Mouse (Mus musculus): ENCODE data around the gene Sdhaf1. TPM values are rescaled to one million over a fixed set of nuclear protein-coding genes. Genes with fewer than 3 reads are reported as not detected.

Gene Sdhaf1
- polyA plus RNA-seq, 1 experiment from 2014 or later: 22.9 TPM

GRCm38 (mm10) chr7:30308076-30309005, 15.4 kb downstream of the Sdhaf1 start, which contains the start of gene Alkbh6:
Gene Alkbh6, plus strand, starts transcription at chr7:30308717.
- no peaks in the 10 kb centered on the region for H3K9me3 ChIP-seq
- H3K4me2 ChIP-seq: peak within 1 kb of the TSS; percentile 91
- peaks cover 63% of the 10 kb centered on the region for H3K36me3 ChIP-seq
- H3K4me3 ChIP-seq: peak within 1 kb of the TSS; percentile 68
- H3K27ac ChIP-seq (replicated peaks): peak within 1 kb of the TSS; percentile 84
- 3% methylated on average over 27 of the region's 27 CpGs for WGBS
- peak; percentile 99 for ATAC-seq (ENCODE audit: low read depth)
- peak within 1 kb of the TSS; percentile 81 for H3K9ac ChIP-seq
- H3K27me3 ChIP-seq: no peaks in the 10 kb centered on the region
- H3K4me1 ChIP-seq (replicated peaks): peaks cover 24% of the 10 kb centered on the region

- Histone ChIP-seq H3K4me3 (no peak overlapping the region), H3K9ac (no peak overlapping the region; the same call in 1 of the 2 replicates), H3K36me3 (peaks cover 64% of the 10 kb centered on the region), H3K9me3 (no peaks in the 10 kb centered on the region), H3K27me3 (no peaks in the 10 kb centered on the region), H3K4me2 (no peak overlapping the region), H3K27ac (replicated peaks) (no peak overlapping the region), H3K4me1 (replicated peaks) (peaks cover 24% of the 10 kb centered on the region)
- WGBS: 89% methylated on average over 16 of the region's 16 CpGs
- no peak for ATAC-seq (ENCODE audit: low read depth)
These were observed 17.5 kb downstream of the Sdhaf1 start for GRCm38 (mm10) chr7:30306083-30306779.

- no peaks in the 10 kb centered on the region for H3K27me3 ChIP-seq
- ATAC-seq (ENCODE audit: low read depth): no peak
- peaks cover 90% of the 10 kb centered on the region for H3K36me3 ChIP-seq
- no peak overlapping the region for H3K4me2 ChIP-seq
- 61% methylated on average over 3 of the region's 3 CpGs for WGBS
- no peaks in the 10 kb centered on the region for H3K4me1 ChIP-seq (replicated peaks)
- H3K4me3 ChIP-seq: no peak overlapping the region
- no peaks in the 10 kb centered on the region for H3K9me3 ChIP-seq
- H3K27ac ChIP-seq (replicated peaks): no peak overlapping the region
- H3K9ac ChIP-seq: no peak overlapping the region
These were observed 22.8 kb downstream of the Sdhaf1 start for GRCm38 (mm10) chr7:30300914-30301313.

- Histone ChIP-seq H3K27ac (replicated peaks) (no peak overlapping the region), H3K9ac (no peak overlapping the region), H3K4me2 (no peak overlapping the region), H3K4me3 (no peak overlapping the region), H3K36me3 (peaks cover 87% of the 10 kb centered on the region), H3K27me3 (no peaks in the 10 kb centered on the region), H3K9me3 (no peaks in the 10 kb centered on the region), H3K4me1 (replicated peaks) (peaks cover 29% of the 10 kb centered on the region)
- no peak for ATAC-seq (ENCODE audit: low read depth)
- WGBS: 87% methylated on average over 16 of the region's 16 CpGs
These were observed 26.4 kb downstream of the Sdhaf1 start for GRCm38 (mm10) chr7:30297266-30297665.

- Histone ChIP-seq H3K9ac (no peak overlapping the region), H3K27ac (replicated peaks) (no peak overlapping the region), H3K9me3 (no peaks in the 10 kb centered on the region), H3K4me2 (no peak overlapping the region), H3K4me1 (replicated peaks) (peaks cover 32% of the 10 kb centered on the region), H3K36me3 (peaks cover 82% of the 10 kb centered on the region), H3K4me3 (no peak overlapping the region), H3K27me3 (no peaks in the 10 kb centered on the region)
- ATAC-seq (ENCODE audit: low read depth): no peak
- 94% methylated on average over 15 of the region's 15 CpGs for WGBS
These were observed 26.9 kb downstream of the Sdhaf1 start for GRCm38 (mm10) chr7:30296816-30297215.

- peaks cover 68% of the 10 kb centered on the region for H3K36me3 ChIP-seq
- H3K27ac ChIP-seq (replicated peaks): no peak overlapping the region
- no peak overlapping the region for H3K4me2 ChIP-seq
- H3K27me3 ChIP-seq: no peaks in the 10 kb centered on the region
- no peak for ATAC-seq (ENCODE audit: low read depth)
- H3K4me1 ChIP-seq (replicated peaks): peaks cover 42% of the 10 kb centered on the region
- H3K9me3 ChIP-seq: no peaks in the 10 kb centered on the region
- WGBS: 74% methylated on average over 10 of the region's 10 CpGs
- peak overlapping the region; percentile 0; the same call in 1 of the 2 replicates for H3K9ac ChIP-seq
- no peak overlapping the region for H3K4me3 ChIP-seq
These were observed 28.6 kb downstream of the Sdhaf1 start for GRCm38 (mm10) chr7:30295103-30295502.

- Histone ChIP-seq H3K9ac (0 out of 2 replicates have a peak overlapping the region, but pooled peaks have one; percentile 14), H3K4me2 (no peak overlapping the region), H3K36me3 (peaks cover 60% of the 10 kb centered on the region), H3K27ac (replicated peaks) (no peak overlapping the region), H3K4me3 (no peak overlapping the region), H3K27me3 (no peaks in the 10 kb centered on the region), H3K4me1 (replicated peaks) (peaks cover 51% of the 10 kb centered on the region), H3K9me3 (no peaks in the 10 kb centered on the region)
- WGBS: 89% methylated on average over 5 of the region's 5 CpGs
- no peak for ATAC-seq (ENCODE audit: low read depth)
These were observed 29.4 kb downstream of the Sdhaf1 start for GRCm38 (mm10) chr7:30294296-30294695.

- H3K4me3 ChIP-seq: no peak overlapping the region
- H3K27me3 ChIP-seq: no peaks in the 10 kb centered on the region
- 0 out of 2 replicates have a peak overlapping the region, but pooled peaks have one; percentile 14 for H3K9ac ChIP-seq
- no peak overlapping the region for H3K27ac ChIP-seq (replicated peaks)
- ATAC-seq (ENCODE audit: low read depth): no peak
- WGBS: 85% methylated on average over 13 of the region's 13 CpGs
- peaks cover 55% of the 10 kb centered on the region for H3K36me3 ChIP-seq
- H3K9me3 ChIP-seq: no peaks in the 10 kb centered on the region
- H3K4me2 ChIP-seq: peak overlapping the region; percentile 22; the same call in 1 of the 2 replicates
- peaks cover 52% of the 10 kb centered on the region for H3K4me1 ChIP-seq (replicated peaks)
These were observed 29.9 kb downstream of the Sdhaf1 start for GRCm38 (mm10) chr7:30293795-30294194.

- Histone ChIP-seq H3K36me3 (peaks cover 32% of the 10 kb centered on the region), H3K27ac (replicated peaks) (peak within 1 kb of the TSS; percentile 85), H3K4me3 (peak within 1 kb of the TSS; percentile 78), H3K27me3 (no peaks in the 10 kb centered on the region), H3K9me3 (no peaks in the 10 kb centered on the region), H3K9ac (peak within 1 kb of the TSS; percentile 95), H3K4me2 (peak within 1 kb of the TSS; percentile 89), H3K4me1 (replicated peaks) (peaks cover 52% of the 10 kb centered on the region)
- peak; percentile 88 for ATAC-seq (ENCODE audit: low read depth)
- WGBS: 7% methylated on average over 35 of the region's 35 CpGs
These were observed 32.2 kb downstream of the Sdhaf1 start, which contains the start of gene Clip3 for GRCm38 (mm10) chr7:30291215-30292131. Gene Clip3, plus strand, starts transcription at chr7:30291728.

GRCm38 (mm10) chr7:30289714-30290399, 33.8 kb downstream of the Sdhaf1 start:
- Histone ChIP-seq H3K9me3 (no peaks in the 10 kb centered on the region), H3K4me3 (no peak overlapping the region), H3K27me3 (no peaks in the 10 kb centered on the region), H3K36me3 (peaks cover 15% of the 10 kb centered on the region), H3K27ac (replicated peaks) (no peak overlapping the region), H3K9ac (no peak overlapping the region), H3K4me2 (no peak overlapping the region), H3K4me1 (replicated peaks) (peaks cover 47% of the 10 kb centered on the region)
- ATAC-seq (ENCODE audit: low read depth): peak; percentile 15; the same call in 1 of the 2 replicates
- 49% methylated on average over 10 of the region's 10 CpGs for WGBS
